In the genomic region with DNA sequence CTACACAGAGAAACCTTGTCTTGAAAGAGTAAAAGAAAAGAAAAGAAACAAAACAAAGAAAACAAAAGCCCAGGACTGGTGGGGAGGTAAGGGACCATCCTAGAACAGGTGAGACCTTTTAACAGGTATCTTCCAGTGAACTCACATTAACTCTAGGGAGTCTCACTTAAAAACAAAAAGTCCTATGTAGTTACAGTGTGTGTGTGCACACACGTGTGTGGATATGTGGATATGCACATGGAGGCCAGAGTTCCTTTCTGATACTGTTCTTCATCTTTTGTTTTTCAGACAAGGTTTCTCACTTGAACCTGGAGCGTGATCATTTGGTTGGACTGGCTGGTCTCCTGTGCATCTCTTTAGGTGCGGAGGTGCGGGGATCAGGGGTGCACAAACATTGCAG, we compare ENCODE assay signal across 11 mouse cellular contexts. TPM values are rescaled to one million over a fixed set of nuclear protein-coding genes. Genes with fewer than 3 reads are reported as not detected.
DNase-seq lines count a peak whose midpoint lies in the region; ATAC-seq and TF ChIP-seq lines count a peak whose summit lies in the region.
"Had no signal": no experiment of that assay in that cellular context is flagged by ENCODE, and none has a peak within 500 bp of the region (broad histone marks: within the 10 kb centered on the region; RNA-seq: fewer than 3 reads in every experiment).

No protein-coding gene starts in this region.

- no peaks in the 10 kb centered on the region for H3K27me3 ChIP-seq in kidney, embryonic 15.5 days
- H3K27me3 ChIP-seq in hindbrain, embryonic 16.5 days (replicated peaks; ENCODE audit: control insufficient read depth, insufficient read depth, low read length): no peaks in the 10 kb centered on the region
- H3K27me3 ChIP-seq in midbrain, embryonic 15.5 days (replicated peaks): no peaks in the 10 kb centered on the region
- H3K27me3 ChIP-seq: Patski had no signal

- TF ChIP-seq CTCF in cortical plate, adult 2 months (IDR thresholded peaks at IDR 0.05; ENCODE audit: extremely low read depth, insufficient read depth, low read length): no peak

- H3K4me3 ChIP-seq in kidney, embryonic 15.5 days (replicated peaks): peak overlapping the region; percentile 94
- H3K4me3 ChIP-seq in cortical plate, adult 2 months (ENCODE audit: insufficient read depth, low read length): peak overlapping the region; percentile 88; the same call in 1 of the 2 replicates
- H3K4me3 ChIP-seq in hindbrain, embryonic 16.5 days (ENCODE audit: low read length): peak overlapping the region; percentile 78; the same call in 1 of the 2 replicates
- H3K4me3 ChIP-seq in midbrain, embryonic 15.5 days: peak overlapping the region; percentile 62

- no peak for TF ChIP-seq POLR2A in cortical plate, adult 2 months (IDR thresholded peaks at IDR 0.05; ENCODE audit: extremely low read depth, insufficient read depth, low read length)

- ATAC-seq in kidney, embryonic 15.5 days (replicated peaks; ENCODE audit: low FRiP score): no peak
- no peak for ATAC-seq in hindbrain, embryonic 16.5 days
- no peak for ATAC-seq in midbrain, embryonic 15.5 days (replicated peaks)
- ATAC-seq: Patski had no signal

- 86% methylated on average over 4 of the region's 4 CpGs for WGBS in kidney, embryonic 15.5 days
- WGBS in hindbrain, embryonic 16.5 days: 91% methylated on average over 4 of the region's 4 CpGs
- 89% methylated on average over 4 of the region's 4 CpGs for WGBS in midbrain, embryonic 15.5 days

- peak overlapping the region; percentile 69; the same call in 1 of the 2 replicates for H3K9ac ChIP-seq in kidney, embryonic 15.5 days
- H3K9ac ChIP-seq in hindbrain, embryonic 16.5 days (ENCODE audit: low read depth, low read length): peak overlapping the region; percentile 80
- 0 out of 2 replicates have a peak overlapping the region, but pooled peaks have one; percentile 67 for H3K9ac ChIP-seq in midbrain, embryonic 15.5 days

- peaks cover 25% of the 10 kb centered on the region for H3K36me3 ChIP-seq in kidney, embryonic 15.5 days
- H3K36me3 ChIP-seq in hindbrain, embryonic 16.5 days (ENCODE audit: control insufficient read depth, insufficient read depth, low read length): peaks cover 7% of the 10 kb centered on the region; the same call in 1 of the 2 replicates
- H3K36me3 ChIP-seq in midbrain, embryonic 15.5 days (replicated peaks): no peaks in the 10 kb centered on the region

- DNase-seq in kidney, postnatal 4 days: no peak
- no peak for DNase-seq in adipocyte (ENCODE audit: low spot score)
- no peak for DNase-seq in layer of hippocampus, postnatal 36 days
- DNase-seq in spleen, postnatal 4 days (ENCODE audit: low spot score in 2 of 2): no peak
- DNase-seq: cerebellum, adult 9-11 months; kidney, adult 11 months had no signal

- H3K9me3 ChIP-seq in kidney, embryonic 15.5 days (replicated peaks): no peaks in the 10 kb centered on the region
- H3K9me3 ChIP-seq in hindbrain, embryonic 16.5 days (ENCODE audit: control insufficient read depth, low read length): no peaks in the 10 kb centered on the region
- H3K9me3 ChIP-seq in midbrain, embryonic 15.5 days: no peaks in the 10 kb centered on the region

- peak overlapping the region; percentile 95; the same call in 1 of the 2 replicates for H3K27ac ChIP-seq in kidney, embryonic 15.5 days
- H3K27ac ChIP-seq in cortical plate, adult 2 months (ENCODE audit: insufficient read depth, low read length): no peak overlapping the region
- H3K27ac ChIP-seq in hindbrain, embryonic 16.5 days (ENCODE audit: low read depth, low read length): no peak overlapping the region
- H3K27ac ChIP-seq in midbrain, embryonic 15.5 days: peak overlapping the region; percentile 85; the same call in 1 of the 2 replicates

- peak overlapping the region; percentile 80 for H3K4me2 ChIP-seq in kidney, embryonic 15.5 days
- peak overlapping the region; percentile 74 for H3K4me2 ChIP-seq in hindbrain, embryonic 16.5 days (ENCODE audit: low read length)
- peak overlapping the region; percentile 76 for H3K4me2 ChIP-seq in midbrain, embryonic 15.5 days

- peaks cover 19% of the 10 kb centered on the region for H3K4me1 ChIP-seq in kidney, embryonic 15.5 days
- peaks cover 3% of the 10 kb centered on the region; the same call in 1 of the 2 replicates for H3K4me1 ChIP-seq in cortical plate, adult 2 months (ENCODE audit: control insufficient read depth, insufficient read depth, low read length)
- peaks cover 13% of the 10 kb centered on the region for H3K4me1 ChIP-seq in hindbrain, embryonic 16.5 days (ENCODE audit: control insufficient read depth, insufficient read depth, low read depth, low read length)
- H3K4me1 ChIP-seq in midbrain, embryonic 15.5 days: peaks cover 20% of the 10 kb centered on the region

RNA-seq across cellular contexts. Expression of a gene that starts 1.4 kb away (rescaled TPM):
- 79.3 and 83.5 TPM in 2 replicates for polyA plus RNA-seq in kidney, embryonic 15.5 days (2015; fragmentation: Nextera tagmentation; extraction: Ambion mirVana)
- 93.6 and 95.9 TPM in 2 replicates for polyA plus RNA-seq in cortical plate, adult 2 months (2012; rRNA removed)
- polyA plus RNA-seq in hindbrain, embryonic 16.5 days (2015; fragmentation: Nextera tagmentation; extraction: Ambion mirVana): 71.4 and 78.0 TPM in 2 replicates
- 67.1 and 68.2 TPM in 2 replicates for polyA plus RNA-seq in midbrain, embryonic 15.5 days (2015; fragmentation: Nextera tagmentation; extraction: Ambion mirVana)
- 10 to 100 TPM; 64.0 to 68.6 TPM for total RNA-seq in layer of hippocampus, postnatal 36 days (2021)

RNA-seq across cellular contexts. Expression of a gene that starts 12.9 kb away (rescaled TPM):
- polyA plus RNA-seq in kidney, embryonic 15.5 days (2015; fragmentation: Nextera tagmentation; extraction: Ambion mirVana): 0.33 and 0.64 TPM in 2 replicates
- 0.50 and 0.68 TPM in 2 replicates for polyA plus RNA-seq in cortical plate, adult 2 months (2012; rRNA removed)
- polyA plus RNA-seq in hindbrain, embryonic 16.5 days (2015; fragmentation: Nextera tagmentation; extraction: Ambion mirVana): 0.16 TPM in 1 of 2 replicates, not detected in the other
- polyA plus RNA-seq in midbrain, embryonic 15.5 days (2015; fragmentation: Nextera tagmentation; extraction: Ambion mirVana): 0.18 and 0.39 TPM in 2 replicates
- under 1 TPM in 1 of 2 experiments, not detected in 1; 0.30 TPM for total RNA-seq in layer of hippocampus, postnatal 36 days (2021)

RNA-seq across cellular contexts. Expression of a gene that starts 21.6 kb away (rescaled TPM):
- polyA plus RNA-seq in kidney, embryonic 15.5 days (2015; fragmentation: Nextera tagmentation; extraction: Ambion mirVana): 1.5 and 2.8 TPM in 2 replicates
- 1.3 and 1.8 TPM in 2 replicates for polyA plus RNA-seq in cortical plate, adult 2 months (2012; rRNA removed)
- polyA plus RNA-seq in hindbrain, embryonic 16.5 days (2015; fragmentation: Nextera tagmentation; extraction: Ambion mirVana): 1.1 and 1.7 TPM in 2 replicates
- polyA plus RNA-seq in midbrain, embryonic 15.5 days (2015; fragmentation: Nextera tagmentation; extraction: Ambion mirVana): 0.65 and 1.3 TPM in 2 replicates
- total RNA-seq in layer of hippocampus, postnatal 36 days (2021): not detected

RNA-seq across cellular contexts. Expression of a gene that starts 21.9 kb away (rescaled TPM):
- 75.6 and 80.0 TPM in 2 replicates for polyA plus RNA-seq in kidney, embryonic 15.5 days (2015; fragmentation: Nextera tagmentation; extraction: Ambion mirVana)
- 18.6 and 20.5 TPM in 2 replicates for polyA plus RNA-seq in cortical plate, adult 2 months (2012; rRNA removed)
- polyA plus RNA-seq in hindbrain, embryonic 16.5 days (2015; fragmentation: Nextera tagmentation; extraction: Ambion mirVana): 49.8 and 57.2 TPM in 2 replicates
- polyA plus RNA-seq in midbrain, embryonic 15.5 days (2015; fragmentation: Nextera tagmentation; extraction: Ambion mirVana): 51.3 and 54.9 TPM in 2 replicates
- 1 to 10 TPM; 6.6 to 9.4 TPM for total RNA-seq in layer of hippocampus, postnatal 36 days (2021)

RNA-seq across cellular contexts. Expression of a gene that starts 31.9 kb away (rescaled TPM):
- polyA plus RNA-seq in kidney, embryonic 15.5 days (2015; fragmentation: Nextera tagmentation; extraction: Ambion mirVana): 179 and 189 TPM in 2 replicates
- 43.6 and 48.0 TPM in 2 replicates for polyA plus RNA-seq in cortical plate, adult 2 months (2012; rRNA removed)
- polyA plus RNA-seq in hindbrain, embryonic 16.5 days (2015; fragmentation: Nextera tagmentation; extraction: Ambion mirVana): 75.5 and 80.4 TPM in 2 replicates
- polyA plus RNA-seq in midbrain, embryonic 15.5 days (2015; fragmentation: Nextera tagmentation; extraction: Ambion mirVana): 80.6 and 83.1 TPM in 2 replicates
- 10 to 100 TPM; 47.2 to 53.8 TPM for total RNA-seq in layer of hippocampus, postnatal 36 days (2021)

Comparison
In these comparisons a context has a peak if more than half of its experiments do, and no peak if none do; other contexts are left out.
1. H3K27ac ChIP-seq: peak in kidney, embryonic 15.5 days (single experiment) and midbrain, embryonic 15.5 days (single experiment); none in cortical plate, adult 2 months (single experiment) and hindbrain, embryonic 16.5 days (single experiment).
2. Peak in every context shown above with its lines, with median percentiles within 50 percentile points of each other: H3K4me2 ChIP-seq, H3K4me3 ChIP-seq and H3K9ac ChIP-seq.